Mouse (Mus musculus) c-Kit-negative CD71-positive TER-119-positive erythroid progenitor cells, embryonic 14.5 days (primary cell): ENCODE measurements around the gene Sp9.

ENCODE experiments used
- DNase-seq: peaks from one replicate; pipeline ENCODE4 v3.0.0-alpha.2; 2013; ENCODE audit warnings: low read depth, low spot score

The Sp9 gene

DNA sequence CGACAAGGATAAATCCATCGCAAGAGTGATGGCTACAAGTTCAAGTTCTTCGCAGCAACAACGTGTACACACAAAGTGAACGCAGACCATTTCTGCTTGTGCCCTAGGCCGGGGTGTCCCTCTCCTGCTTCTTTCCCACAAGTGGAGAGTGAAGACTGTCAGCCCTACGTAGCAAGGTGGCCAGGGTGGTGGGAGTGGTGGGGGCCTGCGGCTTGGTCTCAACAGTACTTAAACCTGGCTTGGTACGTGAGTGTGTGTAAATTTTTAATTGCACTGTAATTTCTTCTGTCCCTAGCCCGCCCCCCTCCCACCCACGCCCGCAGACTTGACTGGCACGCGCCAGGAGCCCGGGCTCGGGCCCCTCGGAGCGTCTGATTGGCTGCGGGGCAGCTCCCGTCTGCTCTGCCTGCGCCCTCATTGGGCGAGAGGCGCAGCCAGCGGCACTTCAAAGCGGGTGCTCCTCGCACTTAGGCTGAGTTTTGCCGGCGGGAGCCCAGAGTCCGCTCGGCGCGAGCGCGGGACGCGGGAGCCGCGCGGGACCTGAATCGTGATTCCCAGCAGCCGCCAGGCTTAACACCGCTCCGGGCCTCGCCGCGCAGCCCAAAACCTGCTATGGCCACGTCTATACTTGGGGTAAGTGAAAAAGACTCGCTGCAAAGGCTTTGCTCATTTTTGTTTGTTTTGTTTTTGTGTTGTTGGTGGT, at the start of gene Sp9:
Gene Sp9 (plus strand): TSS at position 467 of the 703 bp plus-strand sequence.
- DNase-seq: no peak

DNA sequence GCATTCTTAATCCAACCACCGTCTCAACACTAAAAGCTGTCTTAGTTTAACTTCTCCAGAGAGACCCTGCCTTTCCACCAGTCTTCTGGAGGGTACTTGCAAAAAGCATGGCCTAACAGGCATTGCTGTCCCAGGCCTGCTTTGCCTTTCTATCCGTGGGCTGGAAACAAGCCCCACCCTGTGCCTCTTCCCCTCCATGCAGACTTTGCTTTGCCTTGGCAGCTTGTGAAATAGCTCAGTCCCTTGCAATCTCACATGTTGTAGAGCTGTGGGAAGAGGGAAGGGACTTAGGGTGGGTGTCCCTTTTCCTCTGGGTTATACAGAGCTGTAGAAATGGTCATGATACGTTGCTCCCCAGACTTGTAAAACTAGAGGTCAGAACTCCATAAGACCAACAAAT, 40.6 kb upstream of the Sp9 start:
- no peak for DNase-seq

DNA sequence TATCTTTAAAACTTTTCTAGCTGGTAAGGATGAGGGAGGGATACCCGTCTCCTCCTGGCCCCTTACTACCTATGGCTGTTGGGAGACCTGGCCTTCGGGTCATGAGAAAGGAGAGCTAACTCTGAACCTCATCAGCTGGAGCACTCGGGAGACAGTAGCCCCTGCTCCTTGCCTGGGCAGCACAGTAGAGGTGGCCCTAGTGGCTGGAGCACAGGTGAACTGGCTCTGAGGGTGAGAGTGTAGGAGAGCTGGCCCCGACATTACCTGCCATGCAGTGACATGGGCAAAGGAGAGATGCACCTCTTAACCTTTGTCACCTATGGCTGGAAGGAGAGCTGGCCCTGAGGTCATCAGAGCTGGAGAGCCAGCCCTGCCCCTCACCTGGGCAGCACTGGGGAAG, 30.4 kb upstream of the Sp9 start:
- no peak for DNase-seq

DNA sequence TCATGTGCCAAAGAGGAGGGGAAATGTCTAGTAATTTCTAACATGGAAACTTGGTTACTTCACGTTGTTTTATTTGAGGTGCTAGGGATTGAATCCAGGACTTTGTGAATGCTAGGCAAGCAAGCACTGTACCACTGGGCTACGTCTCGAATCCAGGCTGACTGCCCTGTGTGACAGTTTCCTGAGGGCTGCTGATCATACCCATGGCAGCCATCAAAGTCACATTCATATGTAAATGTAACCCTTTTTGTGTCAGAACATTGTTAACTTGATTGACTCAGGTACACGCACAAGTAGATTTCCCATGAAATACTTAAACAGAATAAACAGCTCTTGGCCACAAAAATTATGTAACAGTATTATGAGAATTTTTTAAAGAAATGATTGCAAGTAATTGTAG, 23.0 kb upstream of the Sp9 start:
- no peak for DNase-seq

DNA sequence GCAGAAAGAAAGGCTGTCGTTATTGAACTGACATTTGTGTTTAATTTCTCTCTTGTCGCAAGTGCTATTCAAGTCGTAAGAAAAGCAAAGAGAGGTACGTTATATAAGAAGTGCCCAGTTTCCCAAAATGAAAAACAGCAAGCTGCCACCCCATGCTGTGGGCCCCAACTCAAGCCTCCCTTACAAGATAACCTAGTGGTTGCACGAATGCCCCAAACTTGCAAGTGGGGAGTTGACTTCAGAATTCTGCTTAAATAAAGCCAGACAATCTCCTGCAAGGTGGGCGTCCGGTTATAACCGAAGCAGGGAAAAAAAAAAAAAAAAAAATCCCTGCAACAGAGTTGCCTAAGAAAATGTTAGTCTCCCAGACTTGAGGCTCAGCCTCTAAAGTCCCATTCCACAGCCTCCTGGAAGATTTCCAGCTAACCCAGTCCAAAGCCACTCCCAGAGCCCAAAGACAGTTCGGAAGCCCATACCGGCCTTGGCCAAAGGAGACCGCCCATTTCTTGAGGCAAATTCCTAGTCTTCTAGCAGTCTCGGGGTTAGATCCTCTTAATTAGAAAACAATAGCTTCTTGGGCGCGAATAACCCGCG, 8.5 kb upstream of the Sp9 start:
- no peak for DNase-seq

DNA sequence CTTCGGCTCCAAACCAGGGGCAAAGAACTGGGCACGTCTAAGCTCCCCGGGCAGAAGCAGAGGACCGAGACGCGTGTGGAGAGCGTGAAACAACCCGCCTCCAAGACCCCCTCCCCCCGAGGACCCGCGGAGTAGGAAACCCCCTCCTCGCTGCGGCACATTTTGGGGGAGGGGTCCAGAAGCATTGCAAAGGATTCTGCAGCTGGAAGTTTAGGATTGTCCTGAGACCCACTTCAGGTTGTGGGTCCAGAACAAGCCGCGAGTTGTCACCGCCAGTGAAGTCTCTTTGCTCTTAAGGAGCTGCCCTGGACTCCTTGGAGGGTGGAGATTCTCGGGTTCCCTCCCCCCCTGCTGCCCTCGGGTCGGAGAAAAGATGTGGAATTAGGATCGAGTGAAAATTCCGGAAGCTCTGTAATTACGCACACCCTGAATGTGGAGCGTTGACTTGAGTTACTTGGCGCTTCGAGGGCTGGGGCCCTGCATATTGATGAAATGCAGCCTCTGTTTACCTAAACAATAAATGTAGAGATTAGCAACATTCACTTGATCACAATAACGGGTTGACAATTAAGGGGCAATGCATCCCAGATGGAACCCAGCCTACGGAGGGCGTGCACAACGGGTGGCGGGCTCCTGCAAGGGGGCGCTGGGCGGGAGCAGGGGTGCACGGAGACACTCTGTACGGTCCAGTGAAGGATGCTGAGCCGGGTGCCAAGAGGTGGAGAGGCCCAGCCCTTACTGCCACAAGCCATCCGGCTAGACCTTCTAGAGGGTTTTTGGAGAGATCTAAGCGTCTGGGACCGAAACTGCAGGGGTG, 7.7 kb upstream of the Sp9 start:
- no peak for DNase-seq

DNA sequence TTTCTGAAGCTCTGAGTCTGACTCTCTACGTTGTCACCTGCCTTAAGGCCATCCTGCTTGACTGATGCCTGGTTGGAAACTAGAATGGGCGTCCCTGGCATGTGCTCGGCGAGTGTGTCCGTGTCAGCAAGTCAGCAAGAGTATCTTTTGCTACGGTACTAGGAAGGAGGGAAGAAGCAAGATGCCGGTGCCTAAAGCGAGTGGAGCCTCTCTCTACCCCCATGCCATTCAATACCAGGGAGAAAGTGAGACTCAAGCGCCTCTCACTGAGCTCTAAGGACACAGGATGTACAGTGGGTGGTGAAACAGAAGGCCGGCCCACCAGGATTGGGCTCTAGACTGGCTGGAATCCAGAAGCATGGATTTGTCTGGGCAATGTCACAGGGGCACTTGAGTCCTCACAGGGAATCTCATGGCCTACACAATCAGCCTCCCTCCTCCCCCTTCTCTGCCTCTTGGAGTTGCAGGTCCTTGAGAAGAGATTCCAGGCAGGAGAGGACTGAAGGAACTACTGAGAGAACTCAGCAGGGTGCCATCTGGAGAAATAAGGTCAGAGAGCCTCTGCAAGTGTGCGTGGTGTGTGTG, 7.0 kb upstream of the Sp9 start:
- DNase-seq: no peak

DNA sequence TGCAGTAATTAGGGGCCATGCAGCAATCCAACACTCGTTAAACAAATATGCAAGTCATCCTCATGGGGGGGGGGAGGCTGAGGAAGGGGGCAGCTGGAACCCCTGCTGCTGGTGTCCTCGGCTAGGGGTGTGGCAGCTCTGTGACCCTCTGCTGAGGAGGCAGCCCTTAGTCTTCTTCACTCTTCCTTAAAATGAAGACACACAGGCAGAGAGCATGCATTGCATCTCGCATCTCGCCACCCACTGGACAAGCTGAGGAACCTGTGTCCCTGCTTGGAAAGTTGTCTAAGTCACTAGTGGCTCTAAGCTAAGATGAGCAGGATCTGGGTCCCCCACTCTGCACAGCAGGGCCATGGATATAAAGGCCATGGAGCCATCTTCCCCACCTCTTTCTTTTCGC, 5.7 kb upstream of the Sp9 start:
- DNase-seq: no peak

DNA sequence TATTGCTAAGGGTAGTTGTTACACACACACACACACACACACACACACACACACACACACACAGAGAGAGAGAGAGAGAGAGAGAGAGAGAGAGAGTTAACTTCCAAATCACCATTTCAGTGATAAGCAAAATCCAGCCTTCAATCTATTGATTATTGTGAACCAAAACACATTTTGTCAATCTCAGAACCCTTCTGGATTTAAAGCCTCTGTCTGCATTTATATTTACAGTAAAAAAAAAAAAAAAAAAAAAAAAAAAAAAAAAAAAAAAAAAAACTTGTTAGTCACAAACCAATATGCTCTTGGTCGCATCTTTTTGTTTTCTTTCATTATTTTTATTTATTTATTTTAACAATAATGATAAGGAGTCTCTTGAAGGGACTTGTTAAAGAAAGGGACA, 5.1 kb upstream of the Sp9 start:
- DNase-seq: no peak

DNA sequence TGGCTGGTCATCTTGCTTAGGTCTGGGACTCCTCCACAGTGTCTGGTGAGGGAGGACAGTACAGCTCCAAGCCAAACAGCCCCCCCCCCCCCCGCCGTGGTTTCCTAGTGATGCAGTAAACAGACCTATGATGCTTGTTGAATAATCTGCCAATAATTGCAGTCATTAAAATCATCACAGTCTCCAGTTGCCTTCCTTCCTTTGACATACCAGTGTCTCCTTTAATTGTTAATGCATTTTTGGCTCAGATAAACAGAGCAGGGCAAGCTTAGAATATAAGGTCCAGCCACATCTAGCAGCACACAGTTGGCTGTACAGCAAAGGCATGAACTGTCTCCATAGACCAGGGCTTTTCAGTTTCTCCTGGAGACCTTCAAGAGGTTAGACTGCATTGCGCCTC, 4.5 kb upstream of the Sp9 start:
- no peak for DNase-seq

DNA sequence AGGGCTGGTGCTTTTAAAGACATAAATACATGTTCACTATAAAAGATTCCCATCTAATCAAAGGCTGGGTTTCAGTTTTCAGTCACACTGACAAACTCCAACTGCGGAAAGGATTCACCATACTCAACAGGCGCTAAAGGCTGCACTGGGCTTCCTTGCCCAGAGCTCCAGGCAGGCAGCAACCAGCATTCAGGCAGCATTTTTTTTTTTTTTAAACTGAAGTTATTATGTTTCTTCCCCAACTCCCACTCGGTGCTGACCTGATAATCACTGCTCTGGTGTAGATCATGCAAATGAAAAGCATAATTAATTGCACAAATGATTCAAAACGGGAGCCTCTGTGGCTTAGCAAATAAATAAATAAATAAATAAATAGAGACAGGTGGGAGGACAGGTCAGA, 3.9 kb upstream of the Sp9 start:
- DNase-seq: no peak

DNA sequence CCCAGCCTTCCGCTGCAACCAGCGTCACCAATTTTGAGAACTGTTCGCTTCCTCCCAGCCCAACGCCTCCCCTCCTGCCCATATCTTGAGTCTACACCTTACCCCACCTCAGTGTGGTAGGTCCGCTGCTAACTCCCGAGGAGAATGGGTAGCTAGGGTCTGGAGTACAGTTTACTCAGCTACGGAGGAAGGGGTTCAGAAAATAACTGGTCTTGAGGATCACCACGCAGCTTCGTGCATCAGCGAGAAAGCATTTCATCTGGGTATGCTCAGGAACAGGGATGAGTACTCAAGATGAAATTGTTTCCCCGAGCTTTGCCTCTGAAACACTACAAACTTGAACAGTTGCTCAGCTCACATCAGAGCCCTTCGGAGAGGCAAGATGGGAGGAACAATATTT, 3.4 kb upstream of the Sp9 start:
- no peak for DNase-seq

DNA sequence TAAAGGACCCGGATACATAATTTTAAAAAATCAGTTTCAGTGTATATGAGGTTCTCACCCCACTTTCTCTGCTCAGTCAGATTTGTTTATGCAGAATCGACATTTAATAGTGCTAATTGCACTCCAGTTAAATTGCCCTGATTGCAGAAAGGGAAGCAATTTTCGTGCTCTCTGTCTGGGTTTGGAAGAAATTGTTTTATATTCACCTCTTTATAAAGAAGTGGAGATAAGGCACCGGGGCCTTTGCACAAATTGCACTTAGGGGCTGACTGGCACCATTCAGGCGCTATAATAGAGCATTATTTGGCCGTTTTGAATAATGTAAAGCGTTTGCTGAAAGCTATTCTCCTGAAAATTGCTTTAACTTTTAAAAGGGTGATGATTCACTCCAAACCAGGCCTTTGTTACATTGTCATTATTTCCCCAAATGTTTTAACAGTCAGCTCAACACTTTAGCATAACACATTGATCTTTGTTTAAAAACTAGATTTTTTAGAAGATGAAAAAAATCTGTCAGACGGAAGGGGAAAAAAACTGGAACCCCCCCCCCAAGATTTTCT, 2.8 kb upstream of the Sp9 start:
- DNase-seq: no peak

DNA sequence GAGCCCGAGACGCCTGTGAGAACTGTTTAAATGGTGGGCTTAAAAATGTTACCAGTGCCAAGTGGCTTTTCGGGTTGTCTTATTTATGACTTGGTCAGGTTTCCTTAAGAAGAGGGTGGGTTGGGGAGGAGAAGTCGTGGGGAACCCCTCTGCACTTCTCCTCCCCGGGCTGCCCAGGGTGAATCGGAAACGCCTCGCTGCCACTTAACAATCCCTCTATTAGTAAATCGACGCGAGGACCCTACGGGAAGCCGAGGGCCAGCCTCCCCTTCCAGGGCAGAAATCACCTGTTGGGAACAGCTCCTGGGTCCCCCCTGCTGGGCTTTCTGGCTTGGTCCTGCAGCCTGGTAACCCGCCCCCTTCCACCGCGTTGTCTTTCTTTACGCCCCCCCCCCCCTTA, 2.1 kb upstream of the Sp9 start:
- DNase-seq: no peak

DNA sequence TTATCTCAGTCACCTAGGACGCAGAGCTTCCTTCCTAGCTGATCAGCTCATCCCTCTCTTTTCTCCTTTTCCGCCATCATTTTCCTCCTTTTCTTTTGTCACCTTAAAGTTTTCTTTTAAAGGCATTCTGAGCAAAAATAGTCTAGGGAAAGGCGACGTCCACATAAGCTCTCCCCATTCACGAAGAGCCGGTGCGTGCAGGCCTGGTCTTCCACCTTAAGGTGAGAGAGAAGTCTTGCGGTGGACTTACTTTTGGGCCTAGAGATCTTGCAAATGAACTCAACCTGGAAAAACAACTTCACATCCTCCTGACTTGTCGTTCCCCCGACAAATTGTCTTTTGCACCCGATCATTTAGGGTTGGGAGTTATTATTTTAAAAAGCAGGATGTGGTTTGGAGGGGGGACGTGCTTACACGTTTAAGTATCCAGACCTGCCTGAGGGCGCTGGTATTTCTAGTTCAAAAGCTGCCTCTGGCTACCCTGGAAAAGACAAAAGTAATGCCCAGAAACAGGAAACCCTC, 1.6 kb upstream of the Sp9 start:
- DNase-seq: no peak

DNA sequence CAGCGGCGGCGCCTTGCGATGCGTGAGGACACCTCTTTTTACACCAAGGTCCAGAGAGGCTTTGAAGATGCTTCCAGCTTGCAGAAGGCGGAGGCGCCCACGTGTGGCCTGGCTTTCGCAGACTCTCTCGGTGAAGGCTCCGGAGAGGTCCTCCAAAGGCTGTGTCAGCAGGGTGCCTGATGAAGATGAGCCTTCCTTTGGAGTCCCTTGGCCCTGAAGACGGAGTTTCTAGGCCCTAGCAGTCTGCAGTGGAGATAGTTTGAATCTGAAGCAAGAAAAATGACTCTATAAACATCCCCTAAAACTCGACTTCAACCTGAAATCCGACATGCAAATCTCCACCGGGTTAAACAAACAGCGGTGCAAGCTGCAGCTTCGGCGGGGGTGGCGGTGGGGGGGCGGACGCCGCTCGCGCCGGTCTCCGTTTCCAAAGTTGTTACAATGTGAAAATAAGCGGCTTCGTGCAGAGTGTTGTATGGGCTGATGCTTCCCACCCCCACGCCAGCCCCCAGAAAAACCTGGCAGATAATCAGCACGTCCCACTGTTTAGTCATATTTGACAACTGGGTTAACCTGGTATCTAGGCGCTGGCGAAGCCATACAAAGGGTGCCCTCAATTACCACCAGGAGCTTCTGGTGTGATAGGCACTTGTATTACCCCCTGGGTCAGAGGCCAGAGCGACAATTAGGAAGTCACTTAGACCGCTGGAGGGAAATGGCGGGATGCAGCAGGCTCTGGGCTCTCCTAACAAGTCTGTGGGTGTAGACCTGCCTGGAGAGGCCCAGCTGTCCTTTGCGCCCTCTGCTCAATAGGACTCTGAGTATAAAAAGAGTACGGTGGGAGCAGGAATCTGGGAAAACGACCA, 899 bp upstream of the Sp9 start:
- no peak for DNase-seq

DNA sequence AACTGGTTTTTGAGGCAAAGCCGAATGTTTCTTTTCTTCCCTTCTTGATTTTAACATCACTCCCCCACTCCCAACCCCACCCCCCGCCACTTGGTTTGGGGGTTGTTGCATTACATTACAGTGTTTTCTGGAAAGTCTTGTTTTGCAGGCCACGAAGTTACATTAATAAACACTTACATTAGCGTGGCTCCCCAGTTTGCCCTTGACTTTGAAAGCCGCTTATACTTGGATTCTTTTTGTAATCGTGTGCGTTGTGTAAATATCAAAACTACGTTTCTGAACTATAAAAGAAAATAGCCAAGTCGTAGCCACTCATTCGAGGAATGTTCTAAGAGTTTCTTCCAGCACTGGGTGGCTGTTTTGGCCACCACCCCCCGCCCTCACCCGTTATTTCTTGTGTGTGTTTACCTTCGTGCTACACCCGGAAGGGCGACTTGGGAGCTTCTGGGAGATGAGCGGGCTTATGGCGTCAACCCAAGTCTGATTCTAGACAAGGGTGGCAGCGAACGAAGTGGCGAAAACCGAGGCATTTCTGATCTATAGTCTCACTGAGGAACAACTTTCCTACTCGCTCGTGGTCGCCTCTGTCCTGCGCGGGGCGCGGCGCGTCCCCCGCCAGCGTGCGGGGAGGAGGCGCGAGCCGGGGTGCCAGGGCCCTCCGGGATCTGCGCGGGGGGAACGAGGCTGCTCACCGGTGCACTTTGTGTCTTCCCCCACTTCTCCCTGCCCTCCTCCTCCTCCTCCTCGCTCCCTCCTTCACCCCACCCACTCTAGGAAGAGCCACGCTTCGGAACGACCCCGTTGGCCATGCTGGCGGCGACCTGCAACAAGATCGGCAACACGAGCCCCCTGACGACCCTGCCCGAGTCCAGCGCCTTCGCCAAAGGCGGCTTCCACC, 875 bp downstream of the Sp9 start:
- DNase-seq: no peak

DNA sequence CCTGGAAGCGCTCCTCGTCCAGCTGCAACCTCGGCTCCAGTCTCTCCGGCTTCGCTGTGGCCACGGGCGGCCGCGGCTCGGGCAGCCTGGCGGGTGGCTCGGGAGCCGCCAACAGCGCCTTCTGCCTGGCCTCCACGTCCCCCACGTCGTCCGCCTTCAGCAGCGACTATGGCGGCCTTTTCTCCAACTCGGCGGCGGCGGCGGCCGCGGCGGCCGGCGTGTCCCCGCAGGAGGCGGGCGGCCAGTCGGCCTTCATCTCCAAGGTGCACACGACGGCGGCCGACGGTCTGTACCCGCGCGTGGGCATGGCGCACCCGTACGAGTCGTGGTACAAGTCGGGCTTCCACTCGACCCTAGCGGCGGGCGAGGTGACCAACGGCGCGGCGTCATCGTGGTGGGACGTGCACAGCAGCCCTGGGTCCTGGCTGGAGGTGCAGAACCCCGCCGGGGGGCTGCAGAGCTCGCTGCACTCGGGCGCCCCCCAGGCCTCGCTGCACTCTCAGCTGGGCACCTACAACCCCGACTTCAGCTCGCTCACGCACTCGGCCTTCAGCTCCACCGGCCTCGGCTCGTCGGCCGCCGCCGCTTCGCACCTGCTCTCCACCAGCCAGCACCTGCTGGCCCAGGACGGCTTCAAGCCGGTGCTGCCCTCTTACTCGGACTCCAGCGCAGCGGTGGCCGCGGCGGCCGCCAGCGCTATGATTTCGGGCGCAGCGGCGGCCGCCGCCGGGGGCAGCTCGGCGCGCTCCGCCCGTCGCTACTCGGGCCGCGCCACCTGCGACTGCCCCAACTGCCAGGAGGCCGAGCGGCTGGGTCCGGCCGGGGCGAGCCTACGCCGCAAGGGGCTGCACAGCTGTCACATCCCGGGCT, 1.8 kb downstream of the Sp9 start:
- no peak for DNase-seq
